In genomic region chr2:140093433-140093832, GRCm38 (mm10) we compare ENCODE assay signal across 42 mouse cellular contexts. TPM values are rescaled to one million over a fixed set of nuclear protein-coding genes. Genes with fewer than 3 reads are reported as not detected.
"Had no signal": no experiment of that assay in that cellular context is flagged by ENCODE, and none has a peak within 500 bp of the region (broad histone marks: within the 10 kb centered on the region; RNA-seq: fewer than 3 reads in every experiment).

No protein-coding gene starts in this region.

- ATAC-seq: hindbrain, postnatal 0 days; intestine, embryonic 16.5 days; liver, embryonic 12.5 days had no signal

- H3K4me1 ChIP-seq: heart, embryonic 13.5 days; heart, embryonic 15.5 days; hindbrain, embryonic 13.5 days; hindbrain, embryonic 15.5 days; kidney, embryonic 15.5 days; limb, embryonic 13.5 days; limb, embryonic 15.5 days had no signal

- H3K4me3 ChIP-seq: gastrocnemius, adult 2 months; heart, embryonic 13.5 days; heart, embryonic 15.5 days; hindbrain, embryonic 13.5 days; hindbrain, embryonic 15.5 days; kidney, embryonic 15.5 days; limb, embryonic 13.5 days; limb, embryonic 15.5 days; liver, embryonic 12.5 days had no signal

- DNase-seq: gastrocnemius, adult 2 months; gastrocnemius, postnatal 10 days; heart, adult 18-20 months; heart, postnatal 14 days; heart, postnatal 36 days; kidney, adult 11 months; kidney, adult 2 months; kidney, adult 9 months; kidney, postnatal 14 days; kidney, postnatal 36 days; left cerebral cortex, postnatal 4 days had no signal

- H3K27ac ChIP-seq: heart, embryonic 13.5 days; heart, embryonic 15.5 days; hindbrain, embryonic 13.5 days; hindbrain, embryonic 15.5 days; hindbrain, postnatal 0 days; kidney, embryonic 15.5 days; kidney, postnatal 0 days; limb, embryonic 13.5 days; limb, embryonic 15.5 days; liver, embryonic 12.5 days; liver, embryonic 14.5 days had no signal

RNA-seq across cellular contexts. Expression of gene Gm17374, which starts 58.4 kb away (rescaled TPM):
- total RNA-seq: gastrocnemius, adult 2 months; gastrocnemius, postnatal 10 days; gastrocnemius, postnatal 25 days; gastrocnemius, postnatal 4 days; granulocyte monocyte progenitor cell, adult 5-6 weeks; heart, adult 18-20 months; heart, adult 8-10 months; heart, postnatal 14 days; heart, postnatal 36 days; hematopoietic stem cell, adult 5-6 weeks; hindbrain, postnatal 0 days; layer of hippocampus, postnatal 10 days; layer of hippocampus, postnatal 25 days; left cerebral cortex, adult 18-20 months; left cerebral cortex, adult 8-10 months; left cerebral cortex, postnatal 10 days; left cerebral cortex, postnatal 25 days; left cerebral cortex, postnatal 4 days; liver, adult 2 months had no signal
- polyA plus RNA-seq: heart, embryonic 11.5 days; heart, embryonic 13.5 days; heart, embryonic 15.5 days; heart, postnatal 0 days; hindbrain, embryonic 11.5 days; hindbrain, embryonic 13.5 days; hindbrain, embryonic 15.5 days; hindbrain, postnatal 0 days; intestine, embryonic 14.5 days; intestine, embryonic 16.5 days; kidney, adult 2 months; kidney, embryonic 15.5 days; kidney, postnatal 0 days; large intestine, adult 2 months; limb, embryonic 11.5 days; limb, embryonic 13.5 days; limb, embryonic 15.5 days; liver, adult 2 months; liver, embryonic 12.5 days; liver, embryonic 14.5 days; liver, embryonic 16.5 days had no signal
